8 mouse cellular contexts compared by ENCODE assay signal in genomic region chr10:79852107-79852789, GRCm38 (mm10). TPM values are rescaled to one million over a fixed set of nuclear protein-coding genes. Genes with fewer than 3 reads are reported as not detected.
A peak's percentile ranks its signal among the peaks of the same experiment; 100 is the strongest.
DNase-seq lines count a peak whose midpoint lies in the region; ATAC-seq and TF ChIP-seq lines count a peak whose summit lies in the region.

No protein-coding gene starts in this region.

- peak overlapping the region; percentile 15; the same call in 1 of the 2 replicates for H3K4me3 ChIP-seq in embryonic facial prominence, embryonic 12.5 days
- H3K4me3 ChIP-seq in hindbrain, embryonic 10.5 days = peak overlapping the region; percentile 98
- peak overlapping the region; percentile 99; the same call in 1 of the 2 replicates for H3K4me3 ChIP-seq in limb, embryonic 14.5 days (replicated peaks; ENCODE audit: low read length)
- H3K4me3 ChIP-seq in neural tube, embryonic 12.5 days = peak overlapping the region; percentile 96; the same call in 1 of the 2 replicates

- ATAC-seq in embryonic facial prominence, embryonic 12.5 days (ENCODE audit: insufficient number of reproducible peaks, insufficient read depth, low FRiP score, low TSS enrichment) = no peak
- ATAC-seq in limb, embryonic 14.5 days (ENCODE audit: low FRiP score, low read depth) = no peak
- no peak for ATAC-seq in neural tube, embryonic 12.5 days (ENCODE audit: low FRiP score, low read depth)
- no peak for ATAC-seq in frontal cortex, adult (ENCODE audit: low TSS enrichment)

- 34% methylated on average over 9 of the region's 9 CpGs for WGBS in embryonic facial prominence, embryonic 12.5 days
- 63% methylated on average over 9 of the region's 9 CpGs for WGBS in hindbrain, embryonic 10.5 days
- 30% methylated on average over 9 of the region's 9 CpGs for WGBS in limb, embryonic 14.5 days
- 54% methylated on average over 9 of the region's 9 CpGs for WGBS in neural tube, embryonic 12.5 days

- H3K9me3 ChIP-seq in embryonic facial prominence, embryonic 12.5 days = no peaks in the 10 kb centered on the region
- H3K9me3 ChIP-seq in hindbrain, embryonic 10.5 days = no peaks in the 10 kb centered on the region
- H3K9me3 ChIP-seq in limb, embryonic 14.5 days (ENCODE audit: control insufficient read depth, low read length) = no peaks in the 10 kb centered on the region
- H3K9me3 ChIP-seq in neural tube, embryonic 12.5 days = no peaks in the 10 kb centered on the region

- H3K4me2 ChIP-seq in embryonic facial prominence, embryonic 12.5 days (replicated peaks) = peak overlapping the region; percentile 99
- H3K4me2 ChIP-seq in limb, embryonic 14.5 days (replicated peaks; ENCODE audit: low read depth, low read length, severe bottlenecking) = peak overlapping the region; percentile 82
- peak overlapping the region; percentile 100 for H3K4me2 ChIP-seq in neural tube, embryonic 12.5 days (replicated peaks)

- DNase-seq in embryo, embryonic 11 days = peak; percentile 56
- no peak for DNase-seq in embryo, embryonic 10 days (ENCODE audit: low spot score)
- no peak for DNase-seq in hindbrain, embryonic 10.5 days (ENCODE audit: low spot score)
- peak; percentile 60 for DNase-seq in limb, embryonic 14.5 days (ENCODE audit: low spot score)
- DNase-seq in cerebellum, adult 8-10 months = no peak

- no peaks in the 10 kb centered on the region for H3K27me3 ChIP-seq in embryonic facial prominence, embryonic 12.5 days
- no peaks in the 10 kb centered on the region for H3K27me3 ChIP-seq in hindbrain, embryonic 10.5 days (ENCODE audit: insufficient read depth, poor library complexity, severe bottlenecking)
- H3K27me3 ChIP-seq in limb, embryonic 14.5 days (ENCODE audit: control insufficient read depth, insufficient read depth, low read length) = no peaks in the 10 kb centered on the region
- no peaks in the 10 kb centered on the region for H3K27me3 ChIP-seq in neural tube, embryonic 12.5 days (replicated peaks)

- H3K4me1 ChIP-seq in embryonic facial prominence, embryonic 12.5 days = peaks cover 37% of the 10 kb centered on the region
- H3K4me1 ChIP-seq in hindbrain, embryonic 10.5 days (replicated peaks) = peaks cover 47% of the 10 kb centered on the region
- H3K4me1 ChIP-seq in limb, embryonic 14.5 days (ENCODE audit: control insufficient read depth, insufficient read depth, low read length) = peaks cover 34% of the 10 kb centered on the region
- H3K4me1 ChIP-seq in neural tube, embryonic 12.5 days = peaks cover 41% of the 10 kb centered on the region

- H3K9ac ChIP-seq in embryonic facial prominence, embryonic 12.5 days = peak overlapping the region; percentile 53
- peak overlapping the region; percentile 99; the same call in 1 of the 2 replicates for H3K9ac ChIP-seq in limb, embryonic 14.5 days (ENCODE audit: low read depth, low read length, severe bottlenecking)
- H3K9ac ChIP-seq in neural tube, embryonic 12.5 days = peak overlapping the region; percentile 33

- H3K36me3 ChIP-seq in embryonic facial prominence, embryonic 12.5 days = peaks cover 10% of the 10 kb centered on the region
- peaks cover 27% of the 10 kb centered on the region for H3K36me3 ChIP-seq in hindbrain, embryonic 10.5 days
- peaks cover 16% of the 10 kb centered on the region for H3K36me3 ChIP-seq in limb, embryonic 14.5 days (ENCODE audit: control insufficient read depth, insufficient read depth, low read length)
- H3K36me3 ChIP-seq in neural tube, embryonic 12.5 days = peaks cover 10% of the 10 kb centered on the region

- no peak for TF ChIP-seq POLR2A in limb, embryonic 14.5 days (IDR thresholded peaks at IDR 0.05; ENCODE audit: borderline replicate concordance, extremely low read depth, insufficient read depth, insufficient read length)

- peak overlapping the region; percentile 100 for H3K27ac ChIP-seq in embryonic facial prominence, embryonic 12.5 days
- peak overlapping the region; percentile 100 for H3K27ac ChIP-seq in hindbrain, embryonic 10.5 days
- H3K27ac ChIP-seq in limb, embryonic 14.5 days (replicated peaks; ENCODE audit: low read depth, low read length) = peak overlapping the region; percentile 99
- H3K27ac ChIP-seq in neural tube, embryonic 12.5 days = peak overlapping the region; percentile 99

RNA-seq across cellular contexts. Expression of gene Ptbp1, which starts 2.0 kb away (rescaled TPM):
- polyA plus RNA-seq in embryonic facial prominence, embryonic 12.5 days (2016; fragmentation: Nextera tagmentation; extraction: Ambion mirVana) = 352 and 363 TPM in 2 replicates
- polyA plus RNA-seq in hindbrain, embryonic 10.5 days (2016; fragmentation: Nextera tagmentation; extraction: Ambion mirVana) = 288 and 338 TPM in 2 replicates
- polyA plus RNA-seq in limb, embryonic 14.5 days (2012; rRNA removed) = 536 and 644 TPM in 2 replicates
- polyA plus RNA-seq in limb, embryonic 14.5 days (2014; fragmentation: Nextera tagmentation; extraction: Ambion mirVana) = 262 and 279 TPM in 2 replicates
- polyA plus RNA-seq in neural tube, embryonic 12.5 days (2016; fragmentation: Nextera tagmentation; extraction: Ambion mirVana) = 180 and 189 TPM in 2 replicates

RNA-seq across cellular contexts. Expression of gene Prtn3, which starts 22.0 kb away (rescaled TPM):
- 10.1 and 11.3 TPM in 2 replicates for polyA plus RNA-seq in embryonic facial prominence, embryonic 12.5 days (2016; fragmentation: Nextera tagmentation; extraction: Ambion mirVana)
- 10.0 and 15.1 TPM in 2 replicates for polyA plus RNA-seq in hindbrain, embryonic 10.5 days (2016; fragmentation: Nextera tagmentation; extraction: Ambion mirVana)
- polyA plus RNA-seq in limb, embryonic 14.5 days (2012; rRNA removed) = 10.3 and 17.3 TPM in 2 replicates
- polyA plus RNA-seq in limb, embryonic 14.5 days (2014; fragmentation: Nextera tagmentation; extraction: Ambion mirVana) = 5.9 and 8.2 TPM in 2 replicates
- 12.6 and 15.5 TPM in 2 replicates for polyA plus RNA-seq in neural tube, embryonic 12.5 days (2016; fragmentation: Nextera tagmentation; extraction: Ambion mirVana)

RNA-seq across cellular contexts. Expression of gene Plppr3, which starts 22.2 kb away (rescaled TPM):
- polyA plus RNA-seq in embryonic facial prominence, embryonic 12.5 days (2016; fragmentation: Nextera tagmentation; extraction: Ambion mirVana) = 169 and 181 TPM in 2 replicates
- 122 and 205 TPM in 2 replicates for polyA plus RNA-seq in hindbrain, embryonic 10.5 days (2016; fragmentation: Nextera tagmentation; extraction: Ambion mirVana)
- 220 and 326 TPM in 2 replicates for polyA plus RNA-seq in limb, embryonic 14.5 days (2012; rRNA removed)
- polyA plus RNA-seq in limb, embryonic 14.5 days (2014; fragmentation: Nextera tagmentation; extraction: Ambion mirVana) = 61.5 and 79.7 TPM in 2 replicates
- 296 and 301 TPM in 2 replicates for polyA plus RNA-seq in neural tube, embryonic 12.5 days (2016; fragmentation: Nextera tagmentation; extraction: Ambion mirVana)

RNA-seq across cellular contexts. Expression of gene Misp, which starts 31.5 kb away (rescaled TPM):
- 2.0 and 3.1 TPM in 2 replicates for polyA plus RNA-seq in embryonic facial prominence, embryonic 12.5 days (2016; fragmentation: Nextera tagmentation; extraction: Ambion mirVana)
- polyA plus RNA-seq in hindbrain, embryonic 10.5 days (2016; fragmentation: Nextera tagmentation; extraction: Ambion mirVana) = 1.0 and 2.4 TPM in 2 replicates
- 0.41 and 0.50 TPM in 2 replicates for polyA plus RNA-seq in limb, embryonic 14.5 days (2012; rRNA removed)
- 0.54 and 1.2 TPM in 2 replicates for polyA plus RNA-seq in limb, embryonic 14.5 days (2014; fragmentation: Nextera tagmentation; extraction: Ambion mirVana)
- polyA plus RNA-seq in neural tube, embryonic 12.5 days (2016; fragmentation: Nextera tagmentation; extraction: Ambion mirVana) = 1.6 and 2.3 TPM in 2 replicates

RNA-seq across cellular contexts. Expression of gene Elane, which starts 33.8 kb away (rescaled TPM):
- polyA plus RNA-seq in embryonic facial prominence, embryonic 12.5 days (2016; fragmentation: Nextera tagmentation; extraction: Ambion mirVana) = 0.33 and 0.55 TPM in 2 replicates
- not detected in 2 replicates for polyA plus RNA-seq in hindbrain, embryonic 10.5 days (2016; fragmentation: Nextera tagmentation; extraction: Ambion mirVana)
- 0.35 and 1.8 TPM in 2 replicates for polyA plus RNA-seq in limb, embryonic 14.5 days (2012; rRNA removed)
- 0.62 and 1.2 TPM in 2 replicates for polyA plus RNA-seq in limb, embryonic 14.5 days (2014; fragmentation: Nextera tagmentation; extraction: Ambion mirVana)
- 0.34 and 0.53 TPM in 2 replicates for polyA plus RNA-seq in neural tube, embryonic 12.5 days (2016; fragmentation: Nextera tagmentation; extraction: Ambion mirVana)

Comparison
In these comparisons a context has a peak if more than half of its experiments do, and no peak if none do; other contexts are left out.
1. DNase-seq: peak in embryo, embryonic 11 days (single experiment) and limb, embryonic 14.5 days (single experiment); none in embryo, embryonic 10 days (single experiment), hindbrain, embryonic 10.5 days (single experiment) and cerebellum, adult 8-10 months (single experiment).
2. H3K4me3 ChIP-seq: peak in every context shown above with its lines; median percentile 99 in limb, embryonic 14.5 days; 98 in hindbrain, embryonic 10.5 days; 96 in neural tube, embryonic 12.5 days; 15 in embryonic facial prominence, embryonic 12.5 days.
3. H3K9ac ChIP-seq: peak in every context shown above with its lines; median percentile 99 in limb, embryonic 14.5 days; 53 in embryonic facial prominence, embryonic 12.5 days; 33 in neural tube, embryonic 12.5 days.
4. Peak in every context shown above with its lines, with median percentiles within 50 percentile points of each other: H3K27ac ChIP-seq and H3K4me2 ChIP-seq.